Mouse (Mus musculus) hindbrain, embryonic 15.5 days (tissue): ENCODE measurements at regions not wholly inside any gene's neighbourhood (a gene's known extent, or its start where the extent isn't known, plus 50 kb on each side); places are given as distances from the start of the nearest gene placed in this dataset.

Experiments used
- ATAC-seq: fragments of 200-750 bp; cut with Nextera tagmentation; 2 replicates; pipeline ENCODE4 v1.8.0; 2017; ENCODE audit warnings: low read depth, moderate number of reproducible peaks, moderate TSS enrichment; ENCODE audit not compliant: low FRiP score
- H3K27ac ChIP-seq: fragments of 300-500 bp; sonication (generic); replicated peaks from 2 replicates; pipeline ENCODE4 v1.5.1; 2015; ENCODE audit warnings: mild to moderate bottlenecking, inconsistent platforms
- H3K27me3 ChIP-seq: fragments of 300-500 bp; sonication (generic); 2 replicates; pipeline ENCODE4 v1.6.1; 2015; ENCODE audit warnings: control low read depth, inconsistent platforms
- H3K36me3 ChIP-seq: fragments of 300-500 bp; sonication (generic); 2 replicates; pipeline ENCODE4 v1.6.1; 2015; ENCODE audit warnings: control low read depth, inconsistent platforms
- H3K4me1 ChIP-seq: fragments of 300-500 bp; sonication (generic); replicated peaks from 2 replicates; pipeline ENCODE4 v1.6.1; 2015; ENCODE audit warnings: control low read depth, inconsistent platforms
- H3K4me2 ChIP-seq: fragments of 300-500 bp; sonication (generic); 2 replicates; pipeline ENCODE4 v1.6.1; 2015; ENCODE audit warnings: moderate library complexity, mild to moderate bottlenecking, inconsistent platforms
- H3K4me3 ChIP-seq: fragments of 300-500 bp; sonication (generic); 2 replicates; pipeline ENCODE4 v1.5.1; 2015; ENCODE audit warnings: mild to moderate bottlenecking, inconsistent platforms
- H3K9ac ChIP-seq: fragments of 300-500 bp; sonication (generic); 2 replicates; pipeline ENCODE4 v1.6.1; 2015; ENCODE audit warnings: inconsistent platforms
- H3K9me3 ChIP-seq: fragments of 300-500 bp; sonication (generic); 2 replicates; pipeline ENCODE4 v1.6.1; 2016; ENCODE audit warnings: control low read depth, inconsistent platforms
- WGBS: fragments of 180-500 bp; shearing (Covaris S2); methylation state at CpG from one replicate; pipeline ENCODE4 v1.1.7; 2015; 5-methylcytosine and 5-hydroxymethylcytosine counted together

GRCm38 (mm10) chr17:9861923-9862854 lies 192.7 kb upstream of the Pabpc6 start:
- WGBS, result 47% methylated on average over 15 of the region's 15 CpGs
- H3K9me3 ChIP-seq, result 0 out of 2 replicates have a peak, but pooled peaks cover under 1% of the 10 kb centered on the region
- H3K27ac ChIP-seq, result peak overlapping the region; percentile 59
- no peak overlapping the region for H3K4me3 ChIP-seq
- H3K36me3 ChIP-seq, result no peaks in the 10 kb centered on the region
- no peak overlapping the region for H3K4me2 ChIP-seq
- no peak for ATAC-seq
- H3K4me1 ChIP-seq, result peaks cover 12% of the 10 kb centered on the region; the same call in 1 of the 2 replicates
- no peaks in the 10 kb centered on the region for H3K27me3 ChIP-seq
- no peak overlapping the region for H3K9ac ChIP-seq

- peak overlapping the region; percentile 59 for H3K27ac ChIP-seq
- WGBS, result 65% methylated on average over 6 of the region's 6 CpGs
Measured at GRCm38 (mm10) chr17:9861346-9861745, 191.8 kb upstream of the Pabpc6 start.

GRCm38 (mm10) chr17:9848559-9849357 lies 179.2 kb upstream of the Pabpc6 start:
- no peaks in the 10 kb centered on the region for H3K27me3 ChIP-seq
- H3K4me3 ChIP-seq, result no peak overlapping the region
- H3K9ac ChIP-seq, result no peak overlapping the region
- ATAC-seq, result peak; percentile 95
- peaks cover 7% of the 10 kb centered on the region; the same call in 1 of the 2 replicates for H3K4me1 ChIP-seq
- H3K4me2 ChIP-seq, result no peak overlapping the region
- no peaks in the 10 kb centered on the region for H3K36me3 ChIP-seq
- no peaks in the 10 kb centered on the region for H3K9me3 ChIP-seq
- WGBS, result 25% methylated on average over 9 of the region's 9 CpGs
- peak overlapping the region; percentile 56 for H3K27ac ChIP-seq

More at GRCm38 (mm10) chr17:9861346-9861745, 191.8 kb upstream of the Pabpc6 start:
- peaks cover 12% of the 10 kb centered on the region; the same call in 1 of the 2 replicates for H3K4me1 ChIP-seq
- no peak overlapping the region for H3K4me2 ChIP-seq
- H3K9ac ChIP-seq, result no peak overlapping the region
- peaks cover 3% of the 10 kb centered on the region; the same call in 1 of the 2 replicates for H3K36me3 ChIP-seq
- peaks cover 8% of the 10 kb centered on the region; the same call in 1 of the 2 replicates for H3K9me3 ChIP-seq
- H3K4me3 ChIP-seq, result no peak overlapping the region
- ATAC-seq, result no peak
- no peaks in the 10 kb centered on the region for H3K27me3 ChIP-seq

- Histone ChIP-seq H3K4me3 (no peak overlapping the region), H3K4me2 (no peak overlapping the region), H3K9ac (no peak overlapping the region), H3K27ac (peak overlapping the region; percentile 67), H3K36me3 (no peaks in the 10 kb centered on the region), H3K9me3 (no peaks in the 10 kb centered on the region), H3K27me3 (no peaks in the 10 kb centered on the region), H3K4me1 (peaks cover 7% of the 10 kb centered on the region; the same call in 1 of the 2 replicates)
- ATAC-seq, result no peak
- WGBS, result 62% methylated on average over 4 of the region's 4 CpGs
Measured at GRCm38 (mm10) chr17:9845451-9846075, 176.0 kb upstream of the Pabpc6 start.

- Histone ChIP-seq H3K4me1 (0 out of 2 replicates have a peak, but pooled peaks cover 7% of the 10 kb centered on the region), H3K27me3 (no peaks in the 10 kb centered on the region), H3K4me3 (no peak overlapping the region), H3K4me2 (no peak overlapping the region), H3K36me3 (no peaks in the 10 kb centered on the region), H3K9ac (no peak overlapping the region), H3K27ac (no peak overlapping the region), H3K9me3 (no peaks in the 10 kb centered on the region)
- no peak for ATAC-seq
- 81% methylated on average over 2 of the region's 2 CpGs for WGBS
Measured at GRCm38 (mm10) chr17:9841103-9841502, 171.6 kb upstream of the Pabpc6 start.

GRCm38 (mm10) chr17:9839256-9839655 lies 169.7 kb upstream of the Pabpc6 start:
- Histone ChIP-seq H3K4me2 (no peak overlapping the region), H3K36me3 (no peaks in the 10 kb centered on the region), H3K27me3 (no peaks in the 10 kb centered on the region), H3K9me3 (no peaks in the 10 kb centered on the region), H3K4me1 (no peaks in the 10 kb centered on the region), H3K4me3 (no peak overlapping the region), H3K27ac (no peak overlapping the region), H3K9ac (no peak overlapping the region)
- 89% methylated on average over 7 of the region's 7 CpGs for WGBS
- no peak for ATAC-seq

GRCm38 (mm10) chr17:9836995-9837842 lies 167.7 kb upstream of the Pabpc6 start:
- ATAC-seq, result no peak
- Histone ChIP-seq H3K9ac (no peak overlapping the region), H3K27ac (no peak overlapping the region), H3K4me1 (no peaks in the 10 kb centered on the region), H3K4me2 (no peak overlapping the region), H3K27me3 (no peaks in the 10 kb centered on the region), H3K36me3 (no peaks in the 10 kb centered on the region), H3K4me3 (no peak overlapping the region), H3K9me3 (no peaks in the 10 kb centered on the region)
- WGBS, result 73% methylated on average over 7 of the region's 7 CpGs

GRCm38 (mm10) chr17:9829895-9830294 lies 160.4 kb upstream of the Pabpc6 start:
- Histone ChIP-seq H3K9ac (no peak overlapping the region), H3K4me3 (no peak overlapping the region), H3K36me3 (no peaks in the 10 kb centered on the region), H3K4me1 (no peaks in the 10 kb centered on the region), H3K27me3 (no peaks in the 10 kb centered on the region), H3K9me3 (no peaks in the 10 kb centered on the region), H3K27ac (no peak overlapping the region), H3K4me2 (no peak overlapping the region)
- no peak for ATAC-seq
- WGBS, result 84% methylated on average over 5 of the region's 5 CpGs

GRCm38 (mm10) chr17:9821358-9821757 lies 151.8 kb upstream of the Pabpc6 start:
- Histone ChIP-seq H3K36me3 (no peaks in the 10 kb centered on the region), H3K9ac (no peak overlapping the region), H3K9me3 (no peaks in the 10 kb centered on the region), H3K4me1 (no peaks in the 10 kb centered on the region), H3K27ac (no peak overlapping the region), H3K4me2 (no peak overlapping the region), H3K4me3 (no peak overlapping the region), H3K27me3 (no peaks in the 10 kb centered on the region)
- no peak for ATAC-seq
- 93% methylated on average over 4 of the region's 4 CpGs for WGBS

GRCm38 (mm10) chr17:9817056-9817455 lies 147.5 kb upstream of the Pabpc6 start:
- no peak overlapping the region for H3K9ac ChIP-seq
- no peaks in the 10 kb centered on the region for H3K4me1 ChIP-seq
- H3K4me2 ChIP-seq, result no peak overlapping the region
- H3K27me3 ChIP-seq, result no peaks in the 10 kb centered on the region
- no peaks in the 10 kb centered on the region for H3K9me3 ChIP-seq
- no peak overlapping the region for H3K27ac ChIP-seq
- ATAC-seq, result no peak
- no peaks in the 10 kb centered on the region for H3K36me3 ChIP-seq
- no peak overlapping the region for H3K4me3 ChIP-seq

- Histone ChIP-seq H3K4me3 (no peak overlapping the region), H3K27ac (no peak overlapping the region), H3K4me2 (no peak overlapping the region), H3K36me3 (no peaks in the 10 kb centered on the region), H3K4me1 (peaks cover 5% of the 10 kb centered on the region; the same call in 1 of the 2 replicates), H3K9ac (no peak overlapping the region), H3K9me3 (no peaks in the 10 kb centered on the region), H3K27me3 (no peaks in the 10 kb centered on the region)
- WGBS, result 89% methylated on average over 8 of the region's 8 CpGs
- ATAC-seq, result no peak
Measured at GRCm38 (mm10) chr17:9797069-9797468, 127.6 kb upstream of the Pabpc6 start.
